ENCODE assay signal across 8 mouse cellular contexts in genomic region chr3:94309633-94310363, GRCm38 (mm10). TPM values are rescaled to one million over a fixed set of nuclear protein-coding genes. Genes with fewer than 3 reads are reported as not detected.
A peak's percentile ranks its signal among the peaks of the same experiment; 100 is the strongest.
DNase-seq lines count a peak whose midpoint lies in the region; ATAC-seq lines count a peak whose summit lies in the region.

Gene Them4 (plus strand): TSS chr3:94310089.

- peak; percentile 95 for ATAC-seq in megakaryocyte progenitor cell, adult 5-6 weeks (replicated peaks; ENCODE audit: poor library complexity)

- DNase-seq in adipocyte (ENCODE audit: low spot score) = peak; percentile 98
- peak; percentile 97 for DNase-seq in embryo, embryonic 10 days (ENCODE audit: low spot score)
- DNase-seq in gastrocnemius, postnatal 10 days = peak; percentile 94
- DNase-seq in induced T-regulatory cell, adult 2 months (ENCODE audit: low read depth) = peak; percentile 90
- peak; percentile 84 to 93 for DNase-seq in left cerebral cortex, adult 9 months (ENCODE audit: low spot score in 2 of 2)
- peak; percentile 83 for DNase-seq in right cerebral cortex, postnatal 14 days
- peak; percentile 89 to 97 for DNase-seq in urinary bladder, postnatal 36 days (ENCODE audit: low spot score in 2 of 2)

RNA-seq across cellular contexts. Expression of gene Them4, which starts in this region (rescaled TPM):
- total RNA-seq in gastrocnemius, postnatal 10 days (2021) = 1 to 10 TPM; 7.7 to 7.8 TPM
- 5.6 and 6.0 TPM in 2 replicates for total RNA-seq in megakaryocyte progenitor cell, adult 5-6 weeks (2015)
- total RNA-seq in megakaryocyte progenitor cell, adult 5-6 weeks (2017) = 2.8 and 3.6 TPM in 2 replicates

Comparison
In these comparisons a context has a peak if more than half of its experiments do, and no peak if none do; other contexts are left out.
1. Peak in every context shown above with its lines: DNase-seq and ATAC-seq.